Mouse (Mus musculus) hindbrain, embryonic 14.5 days (tissue): ENCODE measurements around the gene Tnrc6a. TPM values are rescaled to one million over a fixed set of nuclear protein-coding genes. Genes with fewer than 3 reads are reported as not detected.

ENCODE experiments used
- ATAC-seq: fragments of 200-750 bp; cut with Nextera tagmentation; 2 replicates; pipeline ENCODE4 v1.8.0; 2017; ENCODE audit warnings: moderate number of reproducible peaks, mild to moderate bottlenecking, moderate TSS enrichment, moderate library complexity; ENCODE audit not compliant: low FRiP score
- DNase-seq: peaks from one replicate; pipeline ENCODE4 v3.0.0-alpha.2; 2015; ENCODE audit warnings: low spot score
- H3K27ac ChIP-seq: fragments of 300-500 bp; sonication (generic); 2 replicates; pipeline ENCODE4 v1.5.1; 2014; ENCODE audit warnings: mild to moderate bottlenecking, moderate library complexity
- H3K27me3 ChIP-seq: fragments of 300-500 bp; sonication (generic); 2 replicates; pipeline ENCODE4 v1.6.1; 2014; ENCODE audit warnings: mild to moderate bottlenecking, low read length, mixed read lengths; ENCODE audit not compliant: control insufficient read depth, insufficient read depth
- H3K36me3 ChIP-seq: fragments of 300-500 bp; sonication (generic); replicated peaks from 2 replicates; pipeline ENCODE4 v1.6.1; 2014; ENCODE audit not compliant: control insufficient read depth, insufficient read depth
- H3K4me1 ChIP-seq: fragments of 300-500 bp; sonication (generic); replicated peaks from 2 replicates; pipeline ENCODE4 v1.6.1; 2014; ENCODE audit warnings: antibody characterized with exemption, low read length, mixed read lengths; ENCODE audit not compliant: control insufficient read depth, insufficient read depth
- H3K4me2 ChIP-seq: fragments of 300-500 bp; sonication (generic); replicated peaks from 2 replicates; pipeline ENCODE4 v1.6.1; 2014; ENCODE audit warnings: mild to moderate bottlenecking, moderate library complexity
- H3K4me3 ChIP-seq: fragments of 300-500 bp; sonication (generic); replicated peaks from 2 replicates; pipeline ENCODE4 v1.5.1; 2014; ENCODE audit warnings: mild to moderate bottlenecking, low read length
- H3K9ac ChIP-seq: fragments of 300-500 bp; sonication (generic); 2 replicates; pipeline ENCODE4 v1.6.1; 2014
- H3K9me3 ChIP-seq: fragments of 300-500 bp; sonication (generic); 2 replicates; pipeline ENCODE4 v1.6.1; 2016; ENCODE audit warnings: low read length; ENCODE audit not compliant: control insufficient read depth
- WGBS: fragments of 180-500 bp; shearing (Covaris S2); extraction: QIAGEN DNeasy Blood & Tissue Kit; methylation state at CpG from one replicate; pipeline ENCODE4 v1.1.7; 2014; 5-methylcytosine and 5-hydroxymethylcytosine counted together
- polyA plus RNA-seq: library from polyadenylated mRNA; unstranded; fragments of >200 nt; fragmentation: Nextera tagmentation; extraction: Ambion mirVana; gene quantifications from 2 replicates; pipeline ENCODE4 v1.2.1, GENCODE M21; 2014

The Tnrc6a gene
- polyA plus RNA-seq, 1 experiment from 2014 or later, result 52.0 TPM

DNA sequence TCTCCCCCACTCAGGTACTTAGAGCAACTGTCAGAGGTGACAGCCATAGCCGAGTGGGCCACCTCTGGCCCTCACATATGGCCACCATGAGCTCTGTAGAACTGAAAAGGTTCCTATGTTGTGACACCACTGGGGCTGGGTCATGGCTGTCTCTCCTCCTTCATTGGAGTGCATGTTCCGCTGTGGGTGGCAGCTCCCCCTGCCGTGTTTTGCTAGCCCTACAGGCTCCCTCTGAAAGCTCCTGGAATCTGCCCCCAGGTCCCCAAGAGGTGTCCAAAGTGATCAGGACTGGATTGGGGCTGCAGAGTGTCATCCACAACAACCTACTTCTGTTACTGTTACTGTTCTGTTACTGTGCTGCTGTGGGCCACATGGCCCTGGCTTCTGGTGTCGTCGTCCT is 88.6 kb downstream of the Tnrc6a start:
- WGBS, result 83% methylated on average over 5 of the region's 5 CpGs
- H3K4me1 ChIP-seq, result no peaks in the 10 kb centered on the region
- H3K4me3 ChIP-seq, result no peak overlapping the region
- DNase-seq (no peak), ATAC-seq (no peak)
- H3K36me3 ChIP-seq, result no peaks in the 10 kb centered on the region
- no peaks in the 10 kb centered on the region for H3K27me3 ChIP-seq
- no peaks in the 10 kb centered on the region for H3K9me3 ChIP-seq
- no peak overlapping the region for H3K9ac ChIP-seq
- no peak overlapping the region for H3K27ac ChIP-seq
- H3K4me2 ChIP-seq, result no peak overlapping the region

- no peak within 1 kb of the TSS for H3K4me3 ChIP-seq
- H3K9me3 ChIP-seq, result no peaks in the 10 kb centered on the region
- DNase-seq (no peak), ATAC-seq (no peak)
- H3K27me3 ChIP-seq, result no peaks in the 10 kb centered on the region
- H3K27ac ChIP-seq, result no peak within 1 kb of the TSS
- no peak within 1 kb of the TSS for H3K9ac ChIP-seq
- 39% methylated on average over 8 of the region's 8 CpGs for WGBS
- no peaks in the 10 kb centered on the region for H3K4me1 ChIP-seq
- H3K4me2 ChIP-seq, result no peak within 1 kb of the TSS
- no peaks in the 10 kb centered on the region for H3K36me3 ChIP-seq
Observed at GRCm38 (mm10) chr7:123214365-123215075, 90.8 kb downstream of the Tnrc6a start, which contains the start of gene Slc5a11. Slc5a11 (plus strand) TSS chr7:123214780.

GRCm38 (mm10) chr7:123215138-123215537 is 91.5 kb downstream of the Tnrc6a start:
- ATAC-seq (no peak), DNase-seq (no peak)
- Histone ChIP-seq H3K4me1 (no peaks in the 10 kb centered on the region), H3K9ac (no peak overlapping the region), H3K36me3 (no peaks in the 10 kb centered on the region), H3K9me3 (no peaks in the 10 kb centered on the region), H3K4me2 (no peak overlapping the region), H3K27ac (no peak overlapping the region), H3K27me3 (no peaks in the 10 kb centered on the region), H3K4me3 (no peak overlapping the region)
- 68% methylated on average over 2 of the region's 2 CpGs for WGBS

GRCm38 (mm10) chr7:123217448-123218354 is 94.0 kb downstream of the Tnrc6a start:
- DNase-seq, result no peak
- Histone ChIP-seq H3K4me1 (no peaks in the 10 kb centered on the region), H3K4me3 (no peak overlapping the region), H3K4me2 (no peak overlapping the region), H3K27me3 (no peaks in the 10 kb centered on the region), H3K9me3 (no peaks in the 10 kb centered on the region), H3K9ac (no peak overlapping the region), H3K36me3 (no peaks in the 10 kb centered on the region), H3K27ac (no peak overlapping the region)
- no peak for ATAC-seq
- 74% methylated on average over 7 of the region's 7 CpGs for WGBS

DNA sequence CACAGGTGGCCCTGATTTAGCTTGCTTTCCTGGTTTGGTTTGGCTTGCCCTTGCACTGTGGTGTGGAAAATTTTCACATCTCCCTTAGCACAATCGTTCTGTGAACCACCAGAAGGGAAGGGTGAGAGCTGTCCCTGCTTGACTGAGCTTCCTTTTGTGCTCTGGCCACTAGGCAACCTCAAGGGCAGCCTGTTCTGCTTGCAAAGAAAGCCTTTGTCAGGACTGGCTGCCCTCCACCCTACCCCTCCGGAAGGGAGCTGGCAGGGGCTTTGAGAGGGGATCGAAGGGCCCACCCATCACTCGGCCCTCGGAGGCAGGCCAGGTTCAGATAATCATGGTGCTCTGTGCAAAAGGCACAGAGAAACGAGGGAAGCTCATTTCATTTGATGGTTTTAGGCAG is 94.9 kb downstream of the Tnrc6a start:
- H3K27ac ChIP-seq, result no peak overlapping the region
- no peak for DNase-seq
- peak; percentile 65; the same call in 1 of the 2 replicates for ATAC-seq

GRCm38 (mm10) chr7:123219781-123220632 is 96.3 kb downstream of the Tnrc6a start:
- no peak overlapping the region for H3K9ac ChIP-seq
- H3K27ac ChIP-seq, result no peak overlapping the region
- no peaks in the 10 kb centered on the region for H3K4me1 ChIP-seq
- H3K9me3 ChIP-seq, result no peaks in the 10 kb centered on the region
- WGBS, result 75% methylated on average over 13 of the region's 13 CpGs
- no peak overlapping the region for H3K4me2 ChIP-seq
- no peak overlapping the region for H3K4me3 ChIP-seq
- DNase-seq (no peak), ATAC-seq (no peak)
- no peaks in the 10 kb centered on the region for H3K36me3 ChIP-seq
- no peaks in the 10 kb centered on the region for H3K27me3 ChIP-seq

More for the DNA sequence above, 94.9 kb downstream of the Tnrc6a start:
- no peaks in the 10 kb centered on the region for H3K4me1 ChIP-seq
- H3K4me3 ChIP-seq, result no peak overlapping the region
- no peak overlapping the region for H3K4me2 ChIP-seq
- no peaks in the 10 kb centered on the region for H3K36me3 ChIP-seq
- H3K9ac ChIP-seq, result no peak overlapping the region
- H3K9me3 ChIP-seq, result no peaks in the 10 kb centered on the region
- 20% methylated on average over 6 of the region's 6 CpGs for WGBS
- no peaks in the 10 kb centered on the region for H3K27me3 ChIP-seq

DNA sequence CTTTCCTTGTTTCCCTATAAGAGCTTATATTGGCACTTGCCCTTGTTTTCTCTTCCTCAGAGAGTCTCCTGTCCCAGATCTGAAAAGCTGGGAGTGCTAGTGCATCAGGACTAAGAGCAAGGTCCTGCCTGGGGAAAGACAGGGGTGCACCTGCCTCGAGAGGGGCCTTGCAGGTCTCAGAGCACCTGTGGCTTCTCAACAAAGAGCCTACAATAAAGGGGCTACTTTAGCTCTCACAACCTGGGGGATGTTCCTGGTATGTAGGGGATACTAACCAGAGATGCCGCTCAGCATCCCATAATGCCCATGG is 96.9 kb downstream of the Tnrc6a start:
- Histone ChIP-seq H3K27ac (no peak overlapping the region), H3K9ac (no peak overlapping the region), H3K36me3 (no peaks in the 10 kb centered on the region), H3K4me3 (no peak overlapping the region), H3K27me3 (no peaks in the 10 kb centered on the region), H3K4me1 (no peaks in the 10 kb centered on the region), H3K9me3 (no peaks in the 10 kb centered on the region), H3K4me2 (no peak overlapping the region)
- WGBS, result 85% methylated on average over 2 of the region's 2 CpGs
- ATAC-seq (no peak), DNase-seq (no peak)

GRCm38 (mm10) chr7:123224076-123224475 is 100.4 kb downstream of the Tnrc6a start:
- H3K9ac ChIP-seq, result no peak overlapping the region
- DNase-seq, result no peak
- ATAC-seq, result no peak
- H3K36me3 ChIP-seq, result no peaks in the 10 kb centered on the region
- no peak overlapping the region for H3K4me2 ChIP-seq
- no peaks in the 10 kb centered on the region for H3K9me3 ChIP-seq
- no peak overlapping the region for H3K27ac ChIP-seq
- H3K4me3 ChIP-seq, result no peak overlapping the region
- no peaks in the 10 kb centered on the region for H3K4me1 ChIP-seq
- 73% methylated on average over 9 of the region's 9 CpGs for WGBS
- H3K27me3 ChIP-seq, result no peaks in the 10 kb centered on the region

DNA sequence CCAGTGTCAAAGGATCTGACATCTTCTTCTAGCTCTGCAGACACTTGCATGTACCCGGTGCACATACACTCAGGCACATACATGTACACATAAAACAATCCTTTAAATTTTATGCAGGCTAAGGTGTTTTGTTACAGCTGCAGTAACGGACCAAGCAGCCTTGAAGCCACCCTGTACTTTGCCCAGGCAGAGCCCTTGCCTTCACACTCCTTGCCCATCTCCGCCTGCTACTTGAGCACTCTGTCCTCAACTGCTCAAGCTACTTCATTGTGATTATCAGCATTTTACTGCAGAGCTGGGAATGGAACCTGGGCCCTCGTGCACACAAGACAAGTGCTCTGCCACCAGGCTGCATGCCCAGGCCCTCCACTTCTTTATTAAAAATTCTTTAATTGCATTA is 101.5 kb downstream of the Tnrc6a start:
- no peaks in the 10 kb centered on the region for H3K9me3 ChIP-seq
- H3K9ac ChIP-seq, result no peak overlapping the region
- H3K4me1 ChIP-seq, result no peaks in the 10 kb centered on the region
- H3K4me2 ChIP-seq, result no peak overlapping the region
- no peak overlapping the region for H3K4me3 ChIP-seq
- no peaks in the 10 kb centered on the region for H3K36me3 ChIP-seq
- H3K27me3 ChIP-seq, result no peaks in the 10 kb centered on the region
- ATAC-seq (no peak), DNase-seq (no peak)
- WGBS, result 89% methylated on average over 4 of the region's 4 CpGs
- H3K27ac ChIP-seq, result no peak overlapping the region
